Mouse (Mus musculus) embryonic fibroblast, embryonic 13.5 days (primary cell): ENCODE data around the gene Axdnd1.

Experiments used
- CTCF ChIP-seq: IDR thresholded peaks from 2 replicates; pipeline ENCODE4 v1.5.1; 2011; ENCODE audit warnings: mild to moderate bottlenecking, control low read depth, low read length, moderate library complexity, borderline replicate concordance; ENCODE audit not compliant: insufficient read depth
- POLR2A ChIP-seq: IDR thresholded peaks from 2 replicates; pipeline ENCODE4 v1.6.1; 2011; ENCODE audit warnings: low read depth, mild to moderate bottlenecking, control low read depth, low read length, moderate library complexity

- TF ChIP-seq CTCF: no peak
- TF ChIP-seq POLR2A: no peak
Observed at GRCm38 (mm10) chr1:156350441-156350840, 70.5 kb downstream of the Axdnd1 start.
